Mouse (Mus musculus) lung, adult 2 months (tissue): ENCODE measurements around the gene Dtx1. TPM values are rescaled to one million over a fixed set of nuclear protein-coding genes. Genes with fewer than 3 reads are reported as not detected.
A peak's percentile ranks its signal among the peaks of the same experiment; 100 is the strongest.

ENCODE experiments used
- DNase-seq: peaks from one replicate; pipeline ENCODE4 v3.0.0; 2022
- H3K4me1 ChIP-seq: fragments of 200-500 bp; 2 replicates; pipeline ENCODE4 v1.6.1; 2011; ENCODE audit warnings: low read length; ENCODE audit not compliant: control insufficient read depth, insufficient read depth
- H3K4me3 ChIP-seq: fragments of 200-500 bp; replicated peaks from 2 replicates; pipeline ENCODE3; 2011; ENCODE audit warnings: low read depth, mild to moderate bottlenecking, control low read depth, low read length; ENCODE audit errors: extremely low read depth
- CTCF ChIP-seq: fragments of 200-500 bp; IDR thresholded peaks from 2 replicates; pipeline ENCODE4 v1.5.1; 2011; ENCODE audit warnings: mild to moderate bottlenecking, low read length, control low read depth; ENCODE audit not compliant: insufficient read depth
- POLR2A ChIP-seq: fragments of 200-500 bp; IDR thresholded peaks from 2 replicates; pipeline ENCODE4 v1.6.1; 2011; ENCODE audit warnings: low read depth, mild to moderate bottlenecking, control low read depth, low read length, borderline replicate concordance; ENCODE audit errors: extremely low read depth
- WGBS: fragments of 180-500 bp; shearing (Covaris S2); methylation state at CpG from one replicate; pipeline ENCODE4 v1.1.7; 2018; 5-methylcytosine and 5-hydroxymethylcytosine counted together
- polyA plus RNA-seq: library from polyadenylated mRNA; depleted of rRNA; stranded (reverse); fragments of >200 nt; gene quantifications from 2 replicates; pipeline ENCODE4 v1.2.3, GENCODE M21; 2012

The Dtx1 gene
- polyA plus RNA-seq, 1 experiment = 6.1 TPM

DNA sequence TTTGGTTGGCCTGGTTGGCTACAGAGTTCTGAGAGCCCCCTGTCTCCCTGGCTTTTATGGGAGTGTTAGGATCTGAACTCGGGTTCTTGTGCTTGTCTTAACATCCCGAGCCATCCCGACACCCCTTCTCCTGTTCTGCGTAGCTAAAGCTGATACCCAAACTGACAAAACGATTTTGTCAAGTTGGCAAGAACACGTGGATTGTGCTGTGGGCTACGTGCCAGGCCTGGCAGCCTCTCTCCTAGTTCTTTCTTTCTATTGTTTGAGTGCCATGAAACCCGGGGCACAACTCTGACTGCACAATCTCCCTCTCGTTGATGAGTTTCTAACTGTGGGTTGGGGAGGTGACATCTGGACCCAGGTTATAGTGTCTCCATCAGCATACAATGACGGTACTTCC is 17.6 kb upstream of the Dtx1 start:
- H3K4me1 ChIP-seq = no peaks in the 10 kb centered on the region
- 59% methylated on average over 10 of the region's 10 CpGs for WGBS

DNA sequence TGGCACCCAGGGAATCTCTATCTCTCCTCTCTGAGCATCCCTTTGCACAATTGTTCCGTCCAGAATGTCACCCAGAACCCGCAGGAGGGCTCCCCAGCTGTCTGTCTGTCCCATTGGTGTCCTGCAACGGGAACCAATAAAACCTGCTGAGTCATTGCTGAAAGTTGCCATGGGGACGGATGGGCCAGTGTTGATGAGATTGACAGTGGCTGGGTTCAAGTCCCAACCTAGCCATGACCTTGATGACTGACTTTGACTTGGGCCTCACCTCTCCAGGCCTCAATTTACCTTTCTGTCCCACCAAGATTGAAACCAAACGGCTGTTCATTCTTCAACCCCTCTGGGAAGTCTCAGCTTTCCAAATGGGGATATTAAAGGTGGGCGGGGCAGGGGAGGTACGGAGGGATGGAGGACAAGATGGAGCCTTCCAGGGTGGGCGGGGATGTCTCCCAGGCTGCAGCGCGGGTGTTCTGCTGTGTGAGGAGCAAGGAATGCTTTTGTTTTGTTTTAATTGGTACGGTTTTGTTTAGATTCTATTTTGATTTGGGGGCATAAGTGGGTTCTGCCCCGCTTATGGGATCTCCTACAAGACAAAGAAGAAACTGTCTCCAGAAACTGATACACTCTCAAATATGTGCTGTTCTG is 14.2 kb upstream of the Dtx1 start:
- no peak for DNase-seq
- TF ChIP-seq POLR2A (no peak), CTCF (no peak)
- WGBS = 57% methylated on average over 12 of the region's 12 CpGs
- Histone ChIP-seq H3K4me1 (no peaks in the 10 kb centered on the region), H3K4me3 (no peak overlapping the region)

More for the DNA sequence above, 17.6 kb upstream of the Dtx1 start:
- DNase-seq = no peak
- TF ChIP-seq POLR2A (no peak), CTCF (no peak)
- H3K4me3 ChIP-seq = no peak overlapping the region

DNA sequence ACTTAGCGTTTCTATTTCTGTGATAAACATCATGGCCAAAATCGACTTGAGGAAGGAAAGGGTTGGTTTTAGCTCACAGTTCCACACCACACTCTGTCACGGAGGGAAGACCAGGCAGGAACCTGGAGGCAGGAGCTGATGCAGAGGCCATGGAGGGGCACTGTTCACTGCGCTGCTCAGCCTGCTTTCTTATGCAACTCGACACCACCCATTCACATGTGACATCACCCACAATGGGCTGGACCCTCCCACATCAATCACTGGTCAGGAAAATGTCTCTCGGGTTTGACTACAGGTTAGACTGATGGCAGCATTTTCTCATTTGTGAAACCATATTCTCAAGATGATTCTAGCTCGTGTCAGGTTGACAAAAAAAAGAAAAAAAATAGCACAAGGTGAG is 9.3 kb upstream of the Dtx1 start:
- H3K4me3 ChIP-seq = no peak overlapping the region
- TF ChIP-seq CTCF (no peak), POLR2A (no peak)
- WGBS = 43% methylated on average over 7 of the region's 7 CpGs
- DNase-seq = no peak
- H3K4me1 ChIP-seq = no peaks in the 10 kb centered on the region

DNA sequence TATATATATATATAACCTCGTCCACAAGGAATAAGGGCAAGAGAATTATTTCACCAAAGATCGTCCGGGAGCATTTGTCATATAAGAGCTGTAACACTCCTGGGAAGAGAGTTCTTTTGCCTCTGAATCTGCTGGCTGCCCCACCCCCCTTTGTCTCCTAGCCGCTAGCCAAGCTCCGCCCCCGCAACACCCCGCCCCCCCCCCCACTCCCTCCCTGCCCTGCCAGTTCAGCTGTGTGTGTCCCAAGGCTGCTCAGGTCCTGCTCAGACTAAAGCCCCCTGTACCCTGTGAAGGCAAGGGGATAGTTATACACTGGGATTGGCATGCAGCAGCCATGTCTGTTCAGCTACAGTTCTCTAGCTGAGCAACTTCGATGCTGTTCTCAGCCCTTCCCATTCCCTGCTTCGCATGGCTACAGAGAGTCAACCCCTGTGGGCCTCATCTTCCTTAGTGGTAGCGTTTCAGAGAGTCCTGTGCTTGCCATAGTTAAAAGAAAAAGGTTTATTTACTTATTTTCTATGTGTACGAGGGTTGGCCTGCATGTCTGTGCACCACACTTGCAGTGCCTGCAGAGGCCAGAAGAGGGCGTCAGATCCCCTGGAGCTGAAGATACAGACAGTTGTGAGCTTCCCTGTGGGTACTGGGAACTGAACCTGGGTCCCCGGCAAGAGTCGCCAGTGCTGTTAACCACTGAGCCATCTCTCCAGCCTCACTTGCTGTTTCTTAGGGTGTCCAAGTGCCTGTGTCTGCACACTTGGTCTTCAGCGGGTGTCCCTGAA is 7.1 kb upstream of the Dtx1 start:
- WGBS = 44% methylated on average over 14 of the region's 15 CpGs
- TF ChIP-seq POLR2A (no peak), CTCF (no peak)
- Histone ChIP-seq H3K4me3 (no peak overlapping the region), H3K4me1 (no peaks in the 10 kb centered on the region)
- no peak for DNase-seq

DNA sequence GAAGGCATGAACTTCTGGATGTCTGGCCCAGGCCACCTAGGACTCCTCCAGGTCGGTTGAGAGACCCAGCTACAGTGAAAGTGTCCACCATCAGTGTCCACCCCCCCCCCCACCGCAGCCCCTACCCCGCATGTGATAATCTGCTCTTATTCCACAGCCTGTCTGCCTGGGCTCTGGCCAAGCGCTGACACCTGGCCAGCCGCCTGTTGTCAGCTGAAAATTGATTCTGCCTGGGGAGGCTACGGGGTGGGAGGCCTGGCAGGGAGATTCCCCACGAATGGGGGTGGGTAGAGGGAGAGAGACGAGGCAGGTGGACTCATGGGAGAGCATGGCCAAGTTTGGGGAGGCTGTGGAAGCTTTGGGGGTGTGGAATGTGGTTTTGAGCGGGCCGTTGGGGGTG is 5.4 kb upstream of the Dtx1 start:
- WGBS = 65% methylated on average over 10 of the region's 10 CpGs
- TF ChIP-seq CTCF (no peak), POLR2A (no peak)
- no peak overlapping the region for H3K4me3 ChIP-seq
- no peaks in the 10 kb centered on the region for H3K4me1 ChIP-seq
- no peak for DNase-seq

DNA sequence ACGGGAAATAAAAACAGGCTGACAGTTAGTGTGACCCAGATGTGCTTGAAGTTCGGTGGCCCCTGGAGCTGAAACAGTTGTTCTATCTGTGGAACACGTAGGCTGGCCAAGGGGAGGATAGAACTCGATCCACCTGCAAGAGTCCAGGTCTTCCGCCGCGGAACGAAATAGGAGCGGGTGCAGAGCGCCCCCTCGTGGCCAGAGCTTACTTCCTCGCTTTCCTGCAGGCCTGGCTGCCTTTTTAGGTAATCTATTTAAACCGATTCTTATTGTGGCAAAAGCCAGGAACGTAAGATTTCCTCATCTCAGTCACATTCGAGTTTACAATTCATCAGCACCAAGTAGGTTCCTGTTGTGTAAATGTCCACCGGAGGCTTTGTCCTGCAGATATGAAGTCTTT is 2.6 kb upstream of the Dtx1 start:
- H3K4me3 ChIP-seq = no peak overlapping the region
- no peaks in the 10 kb centered on the region for H3K4me1 ChIP-seq
- DNase-seq = peak; percentile 40
- TF ChIP-seq POLR2A (no peak), CTCF (peak; percentile 59)
- 4% methylated on average over 16 of the region's 16 CpGs for WGBS

DNA sequence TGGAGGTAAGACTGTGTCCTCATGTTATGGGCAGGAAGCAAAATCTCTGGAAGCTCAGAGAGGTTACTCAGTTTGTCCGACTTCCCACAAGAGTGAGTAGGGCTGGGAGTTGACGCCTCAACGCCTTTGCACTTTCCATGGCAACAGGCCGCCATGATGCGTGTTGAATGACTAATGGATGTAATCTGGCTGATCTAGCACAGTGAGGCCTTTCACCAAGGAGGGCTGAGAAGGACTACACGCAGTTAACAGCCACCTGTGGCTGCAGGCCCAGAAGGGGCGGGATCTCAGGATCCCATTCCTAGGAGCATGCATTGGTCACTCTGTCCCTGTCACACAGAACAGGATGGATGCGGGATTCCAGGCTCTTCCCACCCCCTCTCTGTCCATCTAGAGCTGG is 994 bp upstream of the Dtx1 start:
- TF ChIP-seq POLR2A (no peak), CTCF (no peak)
- Histone ChIP-seq H3K4me3 (no peak overlapping the region), H3K4me1 (no peaks in the 10 kb centered on the region)
- no peak for DNase-seq
- WGBS = 76% methylated on average over 8 of the region's 8 CpGs

DNA sequence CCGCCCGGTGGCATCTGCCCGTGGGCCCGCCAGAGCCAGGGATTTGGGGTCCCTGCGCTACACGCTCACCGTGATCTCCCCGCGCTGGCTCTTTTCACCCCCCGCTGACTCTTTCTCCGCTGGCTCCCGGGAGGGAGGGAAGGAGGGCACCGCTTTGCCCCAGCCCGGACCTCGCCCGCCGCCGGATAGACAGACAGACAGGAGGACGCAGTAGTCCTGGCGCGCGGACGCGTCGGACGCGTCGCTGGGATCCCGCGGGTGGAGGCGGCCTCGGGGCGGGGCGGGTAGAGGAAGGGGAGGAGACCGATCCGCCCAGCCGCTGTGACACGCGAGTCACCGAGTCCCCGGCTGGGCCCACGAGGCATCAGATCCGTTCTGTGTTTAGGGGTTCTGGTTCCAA is 311 bp downstream of the Dtx1 start:
- TF ChIP-seq CTCF = no peak
- no peak for TF ChIP-seq POLR2A
- H3K4me1 ChIP-seq = no peaks in the 10 kb centered on the region
- no peak for DNase-seq
- peak overlapping the region; percentile 21 for H3K4me3 ChIP-seq
- WGBS = 1% methylated on average over 41 of the region's 43 CpGs

DNA sequence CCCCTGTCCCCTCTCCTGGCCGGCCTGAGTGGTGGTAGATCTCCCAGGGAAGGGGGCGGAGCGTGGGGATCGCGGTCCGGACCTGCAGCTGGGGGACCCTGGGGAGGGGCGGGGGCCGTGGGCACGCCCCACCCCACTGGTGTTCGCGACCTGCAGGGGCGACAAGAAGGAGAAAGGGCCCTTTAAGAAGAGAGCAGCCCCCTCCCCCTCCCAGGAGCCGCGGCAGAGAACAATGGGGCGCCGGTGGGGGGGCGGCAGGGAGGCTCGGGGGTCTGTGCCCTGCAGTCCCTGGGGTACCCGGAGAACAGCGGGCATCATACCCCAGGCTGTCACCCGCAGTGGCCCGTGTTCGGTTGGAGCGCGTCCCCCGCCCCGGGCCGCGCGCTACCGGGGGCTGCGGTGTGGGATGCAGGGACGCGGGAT is 890 bp downstream of the Dtx1 start:
- 4% methylated on average over 34 of the region's 34 CpGs for WGBS
- peak overlapping the region; percentile 21 for H3K4me3 ChIP-seq
- no peak for TF ChIP-seq POLR2A
- TF ChIP-seq CTCF = no peak
- H3K4me1 ChIP-seq = no peaks in the 10 kb centered on the region
- no peak for DNase-seq
